Mouse (Mus musculus) neural tube, postnatal 0 days (tissue): ENCODE results near the gene Gpatch2l. TPM values are rescaled to one million over a fixed set of nuclear protein-coding genes. Genes with fewer than 3 reads are reported as not detected.

Experiments
- polyA plus RNA-seq: library from polyadenylated mRNA; unstranded; fragments of >200 nt; fragmentation: Nextera tagmentation; extraction: Ambion mirVana; gene quantifications from 2 replicates; pipeline ENCODE4 v1.2.1, GENCODE M21; 2015

The Gpatch2l gene
- polyA plus RNA-seq: 15.6 and 17.1 TPM in 2 replicates

GRCm38 (mm10) chr12:86241604-86242536, at the start of gene Gpatch2l:
TSS of gene Gpatch2l (plus strand) at chr12:86241858.

Other genes starting within 250 kb of the Gpatch2l start
- 5.6 and 6.1 TPM in 2 replicates for gene Tgfb3, start 162.8 kb upstream of the Gpatch2l start, polyA plus RNA-seq
- gene Ift43, start 159.3 kb upstream of the Gpatch2l start, polyA plus RNA-seq: 34.0 and 34.3 TPM in 2 replicates
- 2.6 and 3.8 TPM in 2 replicates for gene Esrrb, start 119.3 kb downstream of the Gpatch2l start, polyA plus RNA-seq